In the genomic region with DNA sequence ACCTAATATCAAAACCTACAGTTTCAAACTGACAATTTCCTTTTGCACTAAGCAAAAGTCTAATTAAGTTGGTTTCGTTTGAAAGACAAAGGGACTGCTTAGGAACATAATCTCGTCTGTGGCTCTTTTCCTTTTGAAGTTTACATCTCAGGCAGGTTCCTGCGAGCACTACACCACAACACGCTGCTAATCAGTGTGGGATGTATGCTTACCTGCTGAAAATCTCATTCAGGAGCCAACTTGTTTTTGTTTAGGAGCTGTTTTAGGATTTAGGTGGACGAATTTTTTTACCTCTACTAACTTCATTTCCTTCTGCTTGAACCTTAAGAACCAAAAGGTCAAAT, we compare ENCODE assay signal across 7 mouse cellular contexts. TPM values are rescaled to one million over a fixed set of nuclear protein-coding genes. Genes with fewer than 3 reads are reported as not detected.
A peak's percentile ranks its signal among the peaks of the same experiment; 100 is the strongest.
DNase-seq lines count a peak whose midpoint lies in the region; ATAC-seq and TF ChIP-seq lines count a peak whose summit lies in the region.

No protein-coding gene starts in this region.

- H3K27me3 ChIP-seq in lung, embryonic 14.5 days (ENCODE audit: insufficient read depth, low read length): no peaks in the 10 kb centered on the region
- H3K27me3 ChIP-seq in forebrain, embryonic 14.5 days (replicated peaks; ENCODE audit: control insufficient read depth, insufficient read depth, low read length): no peaks in the 10 kb centered on the region
- H3K27me3 ChIP-seq in limb, embryonic 15.5 days: no peaks in the 10 kb centered on the region
- H3K27me3 ChIP-seq in stomach, embryonic 14.5 days (ENCODE audit: control insufficient read depth, insufficient read depth, low read length): no peaks in the 10 kb centered on the region

- no peak overlapping the region for H3K9ac ChIP-seq in lung, embryonic 14.5 days
- peak overlapping the region; percentile 50 for H3K9ac ChIP-seq in forebrain, embryonic 14.5 days (ENCODE audit: low read length)
- no peak overlapping the region for H3K9ac ChIP-seq in limb, embryonic 15.5 days
- H3K9ac ChIP-seq in stomach, embryonic 14.5 days (replicated peaks; ENCODE audit: low read depth, low read length): 0 out of 2 replicates have a peak overlapping the region, but pooled peaks have one; percentile 40

- no peaks in the 10 kb centered on the region for H3K9me3 ChIP-seq in lung, embryonic 14.5 days (ENCODE audit: low read depth, low read length)
- no peaks in the 10 kb centered on the region for H3K9me3 ChIP-seq in forebrain, embryonic 14.5 days (replicated peaks; ENCODE audit: control insufficient read depth, low read length)
- H3K9me3 ChIP-seq in limb, embryonic 15.5 days: no peaks in the 10 kb centered on the region
- H3K9me3 ChIP-seq in stomach, embryonic 14.5 days (ENCODE audit: control insufficient read depth, low read depth, low read length): no peaks in the 10 kb centered on the region

- 0 out of 2 replicates have a peak, but pooled peaks cover 4% of the 10 kb centered on the region for H3K4me1 ChIP-seq in lung, embryonic 14.5 days (ENCODE audit: insufficient read depth)
- H3K4me1 ChIP-seq in forebrain, embryonic 14.5 days (ENCODE audit: control insufficient read depth, insufficient read depth, low read length): peaks cover 7% of the 10 kb centered on the region; the same call in 1 of the 2 replicates
- H3K4me1 ChIP-seq in limb, embryonic 15.5 days: peaks cover 7% of the 10 kb centered on the region
- H3K4me1 ChIP-seq in stomach, embryonic 14.5 days (ENCODE audit: control insufficient read depth, insufficient read depth, low read length): no peaks in the 10 kb centered on the region

- peak overlapping the region; percentile 56; the same call in 1 of the 2 replicates for H3K27ac ChIP-seq in lung, embryonic 14.5 days (ENCODE audit: low read depth)
- H3K27ac ChIP-seq in forebrain, embryonic 14.5 days (ENCODE audit: low read depth, low read length): peak overlapping the region; percentile 67; the same call in 1 of the 2 replicates
- peak overlapping the region; percentile 80 for H3K27ac ChIP-seq in limb, embryonic 15.5 days
- peak overlapping the region; percentile 3; the same call in 1 of the 2 replicates for H3K27ac ChIP-seq in stomach, embryonic 14.5 days (ENCODE audit: low read length)

- H3K36me3 ChIP-seq in lung, embryonic 14.5 days (ENCODE audit: insufficient read depth): no peaks in the 10 kb centered on the region
- no peaks in the 10 kb centered on the region for H3K36me3 ChIP-seq in forebrain, embryonic 14.5 days (ENCODE audit: control insufficient read depth, insufficient read depth, low read length)
- no peaks in the 10 kb centered on the region for H3K36me3 ChIP-seq in limb, embryonic 15.5 days
- H3K36me3 ChIP-seq in stomach, embryonic 14.5 days (ENCODE audit: control insufficient read depth, insufficient read depth, low read length): no peaks in the 10 kb centered on the region

- H3K4me2 ChIP-seq in lung, embryonic 14.5 days: peak overlapping the region; percentile 70
- H3K4me2 ChIP-seq in forebrain, embryonic 14.5 days (ENCODE audit: low read length): peak overlapping the region; percentile 51
- H3K4me2 ChIP-seq in limb, embryonic 15.5 days: peak overlapping the region; percentile 66
- H3K4me2 ChIP-seq in stomach, embryonic 14.5 days (replicated peaks; ENCODE audit: low read depth, low read length): peak overlapping the region; percentile 63

- peak; percentile 49 for ATAC-seq in lung, embryonic 14.5 days (ENCODE audit: insufficient read depth)
- ATAC-seq in forebrain, embryonic 14.5 days: peak; percentile 51
- ATAC-seq in limb, embryonic 15.5 days (ENCODE audit: insufficient number of reproducible peaks, low FRiP score, low TSS enrichment, low read depth): no peak
- no peak for ATAC-seq in stomach, embryonic 14.5 days (ENCODE audit: insufficient number of reproducible peaks, insufficient read depth, low FRiP score, low read depth)

- TF ChIP-seq CTCF in lung, embryonic 14.5 days (IDR thresholded peaks at IDR 0.05; ENCODE audit: low read depth): no peak

- intact Hi-C loops in left cerebral cortex, postnatal 4 days (cut with DNase I): no loop called here

- 19% methylated on average over 5 of the region's 5 CpGs for WGBS in lung, embryonic 14.5 days
- WGBS in forebrain, embryonic 14.5 days: 10% methylated on average over 5 of the region's 5 CpGs
- 10% methylated on average over 5 of the region's 5 CpGs for WGBS in limb, embryonic 15.5 days
- 11% methylated on average over 5 of the region's 5 CpGs for WGBS in stomach, embryonic 14.5 days

- no peak for DNase-seq in lung, embryonic 14.5 days
- no peak for DNase-seq in lung, postnatal 36 days
- no peak for DNase-seq in forebrain, embryonic 14.5 days (ENCODE audit: low spot score)
- no peak for DNase-seq in left cerebral cortex, postnatal 4 days
- DNase-seq in kidney, postnatal 36 days: no peak

- H3K4me3 ChIP-seq in lung, embryonic 14.5 days (ENCODE audit: low read depth, low read length): peak overlapping the region; percentile 71; the same call in 1 of the 2 replicates
- peak overlapping the region; percentile 68; the same call in 1 of the 2 replicates for H3K4me3 ChIP-seq in forebrain, embryonic 14.5 days (ENCODE audit: low read depth, low read length)
- peak overlapping the region; percentile 88 for H3K4me3 ChIP-seq in limb, embryonic 15.5 days
- peak overlapping the region; percentile 73 for H3K4me3 ChIP-seq in stomach, embryonic 14.5 days (ENCODE audit: low read depth, low read length)

RNA-seq across cellular contexts. Expression of a gene that starts 0.4 kb away (rescaled TPM):
- 10.8 and 13.0 TPM in 2 replicates for polyA plus RNA-seq in lung, embryonic 14.5 days (2014; fragmentation: Nextera tagmentation; extraction: Ambion mirVana)
- 17.4 and 18.1 TPM in 2 replicates for polyA plus RNA-seq in forebrain, embryonic 14.5 days (2014; fragmentation: Nextera tagmentation; extraction: Ambion mirVana)
- 12.6 and 12.7 TPM in 2 replicates for polyA plus RNA-seq in limb, embryonic 15.5 days (2015; fragmentation: Nextera tagmentation; extraction: Ambion mirVana)
- polyA plus RNA-seq in stomach, embryonic 14.5 days (2014; fragmentation: Nextera tagmentation; extraction: Ambion mirVana): 12.0 and 13.8 TPM in 2 replicates
- 10 to 100 TPM in 1 of 2 experiments, 1 to 10 TPM in 1; 8.1 to 10.8 TPM for total RNA-seq in left cerebral cortex, postnatal 4 days (2021)

RNA-seq across cellular contexts. Expression of a gene that starts 38.6 kb away (rescaled TPM):
- 37.7 and 42.0 TPM in 2 replicates for polyA plus RNA-seq in lung, embryonic 14.5 days (2014; fragmentation: Nextera tagmentation; extraction: Ambion mirVana)
- polyA plus RNA-seq in forebrain, embryonic 14.5 days (2014; fragmentation: Nextera tagmentation; extraction: Ambion mirVana): 7.6 and 8.7 TPM in 2 replicates
- polyA plus RNA-seq in limb, embryonic 15.5 days (2015; fragmentation: Nextera tagmentation; extraction: Ambion mirVana): 30.8 and 41.1 TPM in 2 replicates
- 35.1 and 36.2 TPM in 2 replicates for polyA plus RNA-seq in stomach, embryonic 14.5 days (2014; fragmentation: Nextera tagmentation; extraction: Ambion mirVana)
- 10 to 100 TPM; 12.0 to 14.7 TPM for total RNA-seq in left cerebral cortex, postnatal 4 days (2021)

Comparison
In these comparisons a context has a peak if more than half of its experiments do, and no peak if none do; other contexts are left out.
1. ATAC-seq: peak in lung, embryonic 14.5 days (single experiment) and forebrain, embryonic 14.5 days (single experiment); none in limb, embryonic 15.5 days (single experiment) and stomach, embryonic 14.5 days (single experiment).
2. H3K27ac ChIP-seq: peak in every context shown above with its lines; median percentile 80 in limb, embryonic 15.5 days; 67 in forebrain, embryonic 14.5 days; 56 in lung, embryonic 14.5 days; 3 in stomach, embryonic 14.5 days.
3. H3K9ac ChIP-seq: peak in forebrain, embryonic 14.5 days (single experiment) and stomach, embryonic 14.5 days (single experiment); none in lung, embryonic 14.5 days (single experiment) and limb, embryonic 15.5 days (single experiment).
4. Peak in every context shown above with its lines, with median percentiles within 50 percentile points of each other: H3K4me2 ChIP-seq and H3K4me3 ChIP-seq.